Mouse (Mus musculus): Measurements from ENCODE around the gene Ccdc114. TPM values are rescaled to one million over a fixed set of nuclear protein-coding genes. Genes with fewer than 3 reads are reported as not detected.
"Not testable (repeated sequence)": the region's sequence is repeated elsewhere in the genome, so short reads cannot be mapped to it uniquely, and the experiment has no call there.

The Ccdc114 gene
- total RNA-seq, 2 experiments from 2014 or later, result 2.3 to 4.1 TPM

GRCm38 (mm10) chr7:45917004-45917704, 6.7 kb upstream of the Ccdc114 start:
- ATAC-seq (replicated peaks; ENCODE audit: low FRiP score, low TSS enrichment, poor library complexity, severe bottlenecking), result no peak

- ATAC-seq (replicated peaks; ENCODE audit: low FRiP score, low TSS enrichment, poor library complexity, severe bottlenecking), result no peak
Observed at GRCm38 (mm10) chr7:45917926-45918325, 5.9 kb upstream of the Ccdc114 start.

GRCm38 (mm10) chr7:45919083-45919671, 4.7 kb upstream of the Ccdc114 start:
- no peak for ATAC-seq (replicated peaks; ENCODE audit: low FRiP score, low TSS enrichment, poor library complexity, severe bottlenecking)

- no peak for ATAC-seq (replicated peaks; ENCODE audit: low FRiP score, low TSS enrichment, poor library complexity, severe bottlenecking)
Observed at GRCm38 (mm10) chr7:45919761-45920160, 4.1 kb upstream of the Ccdc114 start.

GRCm38 (mm10) chr7:45920583-45921241, 3.2 kb upstream of the Ccdc114 start:
- ATAC-seq (replicated peaks; ENCODE audit: low FRiP score, low TSS enrichment, poor library complexity, severe bottlenecking), result no peak

GRCm38 (mm10) chr7:45921242-45921621, 2.6 kb upstream of the Ccdc114 start, which contains the start of gene Emp3:
TSS of gene Emp3 (minus strand) at chr7:45921404.
- no peak for ATAC-seq (replicated peaks; ENCODE audit: low FRiP score, low TSS enrichment, poor library complexity, severe bottlenecking)

GRCm38 (mm10) chr7:45921950-45922600, 1.8 kb upstream of the Ccdc114 start:
- no peak for ATAC-seq (replicated peaks; ENCODE audit: low FRiP score, low TSS enrichment, poor library complexity, severe bottlenecking)

- ATAC-seq (replicated peaks; ENCODE audit: low FRiP score, low TSS enrichment, poor library complexity, severe bottlenecking), result peak; percentile 79
Observed at GRCm38 (mm10) chr7:45922928-45923761, 727 bp upstream of the Ccdc114 start.

GRCm38 (mm10) chr7:45924429-45924816, 551 bp downstream of the Ccdc114 start:
- peak; percentile 5; the same call in 1 of the 2 replicates for ATAC-seq (replicated peaks; ENCODE audit: low FRiP score, low TSS enrichment, poor library complexity, severe bottlenecking)

GRCm38 (mm10) chr7:45928626-45929295, 4.9 kb downstream of the Ccdc114 start:
- no peak for ATAC-seq (replicated peaks; ENCODE audit: low FRiP score, low TSS enrichment, poor library complexity, severe bottlenecking)

- ATAC-seq (replicated peaks; ENCODE audit: low FRiP score, low TSS enrichment, poor library complexity, severe bottlenecking), result no peak
Observed at GRCm38 (mm10) chr7:45929688-45930087, 5.8 kb downstream of the Ccdc114 start.

- ATAC-seq (replicated peaks; ENCODE audit: low FRiP score, low TSS enrichment, poor library complexity, severe bottlenecking), result not testable (repeated sequence)
Observed at GRCm38 (mm10) chr7:45933766-45934165, 9.9 kb downstream of the Ccdc114 start.

- ATAC-seq (replicated peaks; ENCODE audit: low FRiP score, low TSS enrichment, poor library complexity, severe bottlenecking), result peak; percentile 77
Observed at GRCm38 (mm10) chr7:45935114-45935513, 11.2 kb downstream of the Ccdc114 start.

GRCm38 (mm10) chr7:45939836-45940235, 16.0 kb downstream of the Ccdc114 start:
- ATAC-seq (replicated peaks; ENCODE audit: low FRiP score, low TSS enrichment, poor library complexity, severe bottlenecking), result no peak

GRCm38 (mm10) chr7:45941986-45942385, 18.1 kb downstream of the Ccdc114 start:
- ATAC-seq (replicated peaks; ENCODE audit: low FRiP score, low TSS enrichment, poor library complexity, severe bottlenecking), result no peak

- ATAC-seq (replicated peaks; ENCODE audit: low FRiP score, low TSS enrichment, poor library complexity, severe bottlenecking), result not testable (repeated sequence)
Observed at GRCm38 (mm10) chr7:45943280-45943679, 19.4 kb downstream of the Ccdc114 start.

GRCm38 (mm10) chr7:45949061-45949460, 25.2 kb downstream of the Ccdc114 start:
- no peak for ATAC-seq (replicated peaks; ENCODE audit: low FRiP score, low TSS enrichment, poor library complexity, severe bottlenecking)

GRCm38 (mm10) chr7:45956611-45957010, 32.7 kb downstream of the Ccdc114 start:
- no peak for ATAC-seq (replicated peaks; ENCODE audit: low FRiP score, low TSS enrichment, poor library complexity, severe bottlenecking)
